Comparison of ENCODE assay signal across 23 mouse cellular contexts in the genomic region with DNA sequence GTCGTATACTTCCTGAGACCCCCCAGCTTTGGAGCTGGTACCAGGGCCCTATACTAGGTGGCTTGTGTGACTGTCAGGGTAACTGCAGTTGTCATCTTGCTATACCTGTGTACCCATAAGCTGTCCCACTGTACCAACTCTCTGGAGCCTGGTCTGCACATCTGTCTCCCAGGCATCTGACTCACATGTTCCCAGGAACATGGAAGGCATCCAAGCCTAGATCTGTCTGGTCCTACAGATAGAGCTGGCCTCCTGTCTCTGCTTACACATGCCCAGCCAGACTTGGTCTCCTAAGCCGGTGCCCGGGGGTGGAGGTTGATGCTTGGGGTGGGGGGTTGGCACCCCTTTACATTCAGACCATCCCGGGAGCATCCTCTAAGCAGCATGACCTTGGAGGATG. TPM values are rescaled to one million over a fixed set of nuclear protein-coding genes. Genes with fewer than 3 reads are reported as not detected.
A peak's percentile ranks its signal among the peaks of the same experiment; 100 is the strongest.
DNase-seq lines count a peak whose midpoint lies in the region; ATAC-seq lines count a peak whose summit lies in the region.
"Had no signal": no experiment of that assay in that cellular context is flagged by ENCODE, and none has a peak within 500 bp of the region (broad histone marks: within the 10 kb centered on the region; RNA-seq: fewer than 3 reads in every experiment).

No protein-coding gene starts in this region.

- H3K9ac ChIP-seq in hindbrain, embryonic 12.5 days, result no peak overlapping the region

- peaks cover 20% of the 10 kb centered on the region; the same call in 1 of the 2 replicates for H3K27me3 ChIP-seq in hindbrain, embryonic 10.5 days (ENCODE audit: insufficient read depth, poor library complexity, severe bottlenecking)
- no peaks in the 10 kb centered on the region for H3K27me3 ChIP-seq in hindbrain, embryonic 12.5 days
- peaks cover 13% of the 10 kb centered on the region for H3K27me3 ChIP-seq in embryonic facial prominence, embryonic 10.5 days (replicated peaks; ENCODE audit: low read depth, poor library complexity, severe bottlenecking)
- H3K27me3 ChIP-seq: Patski had no signal

- H3K4me2 ChIP-seq in hindbrain, embryonic 12.5 days (replicated peaks), result no peak overlapping the region

- WGBS in hindbrain, embryonic 10.5 days, result 84% methylated on average over 4 of the region's 4 CpGs
- 71% methylated on average over 4 of the region's 4 CpGs for WGBS in hindbrain, embryonic 12.5 days
- WGBS in embryonic facial prominence, embryonic 10.5 days, result 84% methylated on average over 4 of the region's 4 CpGs

- no peaks in the 10 kb centered on the region for H3K36me3 ChIP-seq in hindbrain, embryonic 10.5 days
- no peaks in the 10 kb centered on the region for H3K36me3 ChIP-seq in hindbrain, embryonic 12.5 days
- H3K36me3 ChIP-seq in embryonic facial prominence, embryonic 10.5 days (replicated peaks), result no peaks in the 10 kb centered on the region
- H3K36me3 ChIP-seq: G1E had no signal

- H3K4me3 ChIP-seq in hindbrain, embryonic 10.5 days, result no peak overlapping the region
- H3K4me3 ChIP-seq in hindbrain, embryonic 12.5 days, result no peak overlapping the region
- no peak overlapping the region for H3K4me3 ChIP-seq in embryonic facial prominence, embryonic 10.5 days

- peaks cover 31% of the 10 kb centered on the region for H3K4me1 ChIP-seq in hindbrain, embryonic 10.5 days (replicated peaks)
- peaks cover 28% of the 10 kb centered on the region for H3K4me1 ChIP-seq in hindbrain, embryonic 12.5 days
- peaks cover 19% of the 10 kb centered on the region for H3K4me1 ChIP-seq in embryonic facial prominence, embryonic 10.5 days

- peak; percentile 31; the same call in 1 of the 2 replicates for ATAC-seq in frontal cortex, adult (ENCODE audit: low TSS enrichment)
- no peak for ATAC-seq in hindbrain, embryonic 12.5 days (ENCODE audit: low FRiP score)
- ATAC-seq: activated CD4-positive, CD25-positive, alpha-beta regulatory T cell, adult 4 months; CD4-positive, CD25-positive, alpha-beta regulatory T cell, adult 4 months; Patski had no signal

- DNase-seq in frontal cortex, postnatal 25 days (ENCODE audit: low spot score in 2 of 2), result no peak
- DNase-seq in hindbrain, embryonic 10.5 days (ENCODE audit: low spot score), result no peak
- peak; percentile 61 for DNase-seq in MN1 (ENCODE audit: low spot score)
- peak; percentile 59 for DNase-seq in brain, adult 2 months (ENCODE audit: low read depth, low spot score)
- DNase-seq in embryonic facial prominence, embryonic 10.5 days (ENCODE audit: low spot score), result no peak
- DNase-seq in spleen, postnatal 14 days (ENCODE audit: low spot score in 2 of 2), result no peak
- DNase-seq: adrenal gland, adult 2 months; adrenal gland, adult 8-10 months; adrenal gland, postnatal 10 days; adrenal gland, postnatal 14 days; adrenal gland, postnatal 25 days; adrenal gland, postnatal 36 days; B cell, adult 2 months; cerebellum, adult 11 months; cerebellum, adult 11-12 months; cerebellum, adult 18-20 months; cerebellum, adult 2 months had no signal

- no peaks in the 10 kb centered on the region for H3K9me3 ChIP-seq in hindbrain, embryonic 10.5 days
- H3K9me3 ChIP-seq in hindbrain, embryonic 12.5 days (replicated peaks), result no peaks in the 10 kb centered on the region
- no peaks in the 10 kb centered on the region for H3K9me3 ChIP-seq in embryonic facial prominence, embryonic 10.5 days

- 0 out of 2 replicates have a peak overlapping the region, but pooled peaks have one; percentile 6 for H3K27ac ChIP-seq in hindbrain, embryonic 10.5 days
- no peak overlapping the region for H3K27ac ChIP-seq in hindbrain, embryonic 12.5 days
- no peak overlapping the region for H3K27ac ChIP-seq in embryonic facial prominence, embryonic 10.5 days (replicated peaks)

RNA-seq across cellular contexts. Expression of a gene that starts 36.1 kb away (rescaled TPM):
- polyA plus RNA-seq in hindbrain, embryonic 10.5 days (2016; fragmentation: Nextera tagmentation; extraction: Ambion mirVana), result 27.2 and 38.2 TPM in 2 replicates
- 48.9 and 52.5 TPM in 2 replicates for polyA plus RNA-seq in hindbrain, embryonic 12.5 days (2016; fragmentation: Nextera tagmentation; extraction: Ambion mirVana)
- 25.1 and 26.0 TPM in 2 replicates for polyA plus RNA-seq in embryonic facial prominence, embryonic 10.5 days (2016; fragmentation: Nextera tagmentation; extraction: Ambion mirVana)
- polyA plus RNA-seq: G1E had no signal

Comparison
In these comparisons a context has a peak if more than half of its experiments do, and no peak if none do; other contexts are left out.
1. DNase-seq: peak in MN1 (single experiment) and brain, adult 2 months (single experiment); none in frontal cortex, postnatal 25 days (0 of 2), hindbrain, embryonic 10.5 days (single experiment), embryonic facial prominence, embryonic 10.5 days (single experiment) and spleen, postnatal 14 days (0 of 2).